Mouse (Mus musculus): ENCODE results near the gene Pde8b.
"Not testable (repeated sequence)": the region's sequence is repeated elsewhere in the genome, so short reads cannot be mapped to it uniquely, and the experiment has no call there.

Pde8b gene

DNA sequence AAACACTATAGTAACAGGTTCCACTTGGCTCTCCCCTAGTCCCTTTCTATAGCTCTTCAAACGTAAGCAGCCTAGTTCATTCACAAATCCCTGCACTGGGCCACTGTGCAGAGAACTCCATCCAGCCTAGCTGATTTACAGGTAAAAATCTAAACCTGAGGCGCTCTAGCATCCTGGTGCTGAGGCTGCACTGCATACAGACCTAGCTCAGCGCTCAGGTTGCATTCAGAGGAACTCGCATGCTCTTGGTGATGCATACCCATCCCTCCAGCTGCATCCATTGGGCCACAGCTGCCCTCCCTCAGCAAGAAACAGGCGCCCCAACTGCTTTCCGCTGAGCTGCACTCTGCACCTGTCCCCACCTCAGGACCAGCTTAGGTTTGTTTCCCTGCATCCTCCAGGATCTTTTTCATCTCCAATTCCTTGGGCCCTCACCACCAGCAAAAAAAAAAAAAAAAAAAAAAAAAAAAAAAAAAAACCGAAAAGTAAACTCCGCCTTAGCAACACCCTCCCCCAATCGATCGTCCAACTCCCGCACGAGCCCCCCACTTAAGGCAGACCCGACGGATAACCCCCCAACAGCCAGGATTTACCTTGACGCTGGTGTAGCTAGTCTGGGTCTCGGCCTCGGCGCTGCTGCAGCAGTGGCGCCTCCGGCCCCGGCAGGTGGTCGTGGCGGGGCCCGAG, 28.1 kb downstream of the Pde8b start:
- no peak for DNase-seq (ENCODE audit: low read depth, low spot score)

DNA sequence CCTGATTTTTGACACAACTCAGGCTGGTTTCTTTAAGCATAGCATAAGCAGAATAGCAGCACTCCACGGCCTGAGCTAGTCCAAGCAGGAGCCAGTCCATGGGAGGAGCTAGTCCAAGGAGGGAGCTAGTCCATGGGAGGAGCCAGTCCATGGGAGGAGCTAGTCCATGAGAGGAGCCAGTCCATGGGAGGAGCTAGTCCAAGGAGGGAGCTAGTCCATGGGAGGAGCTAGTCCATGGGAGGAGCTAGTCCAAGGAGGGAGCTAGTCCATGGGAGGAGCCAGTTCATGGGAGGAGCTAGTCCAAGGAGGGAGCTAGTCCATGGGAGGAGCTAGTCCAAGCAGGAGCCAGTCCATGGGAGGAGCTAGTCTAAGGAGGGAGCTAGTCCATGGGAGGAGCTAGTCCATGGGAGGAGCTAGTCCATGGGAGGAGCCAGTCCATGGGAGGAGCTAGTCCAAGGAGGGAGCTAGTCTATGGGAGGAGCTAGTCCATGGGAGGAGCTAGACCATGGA, 34.4 kb downstream of the Pde8b start:
- not testable (repeated sequence) for DNase-seq (ENCODE audit: low read depth, low spot score)

DNA sequence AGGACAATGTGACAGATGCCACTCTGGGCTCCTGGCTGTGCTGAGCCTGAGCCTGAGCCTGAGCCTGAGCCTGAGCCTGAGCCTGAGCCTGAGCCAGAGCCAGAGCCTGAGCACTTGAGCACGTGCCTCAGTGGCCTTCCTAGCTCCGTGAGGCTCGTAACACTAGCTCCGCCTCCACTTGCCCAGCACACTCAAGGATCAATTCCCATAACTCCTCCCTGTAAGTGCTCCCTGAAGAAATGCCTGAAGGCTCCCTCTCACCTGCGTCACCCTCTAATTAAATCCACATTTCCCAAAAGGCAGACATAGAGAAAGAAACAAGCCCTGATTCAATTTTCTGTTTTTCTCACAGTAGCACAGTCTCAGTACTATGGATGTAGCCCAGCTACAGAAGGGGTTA, 37.8 kb downstream of the Pde8b start:
- no peak for DNase-seq (ENCODE audit: low read depth, low spot score)

DNA sequence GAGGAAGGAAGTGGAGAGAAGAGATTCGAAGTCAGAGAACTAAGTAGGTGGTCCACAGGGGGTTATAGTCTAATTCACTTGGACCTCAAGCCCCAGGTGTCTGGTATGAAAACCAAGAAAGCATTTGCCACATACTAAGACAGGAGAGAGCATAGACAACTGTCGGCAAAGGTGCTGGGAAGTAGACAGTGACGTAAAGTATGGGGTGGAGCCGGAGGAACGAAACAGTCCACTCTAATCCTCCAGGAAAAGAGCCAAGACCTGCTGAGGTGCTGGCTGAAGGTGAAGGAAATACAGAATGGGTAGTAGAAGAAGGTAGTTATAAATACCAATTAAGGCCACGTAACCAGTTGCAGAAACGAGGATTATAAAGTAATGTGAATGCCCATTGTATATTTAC, 42.8 kb downstream of the Pde8b start:
- not testable (repeated sequence) for DNase-seq (ENCODE audit: low read depth, low spot score)

DNA sequence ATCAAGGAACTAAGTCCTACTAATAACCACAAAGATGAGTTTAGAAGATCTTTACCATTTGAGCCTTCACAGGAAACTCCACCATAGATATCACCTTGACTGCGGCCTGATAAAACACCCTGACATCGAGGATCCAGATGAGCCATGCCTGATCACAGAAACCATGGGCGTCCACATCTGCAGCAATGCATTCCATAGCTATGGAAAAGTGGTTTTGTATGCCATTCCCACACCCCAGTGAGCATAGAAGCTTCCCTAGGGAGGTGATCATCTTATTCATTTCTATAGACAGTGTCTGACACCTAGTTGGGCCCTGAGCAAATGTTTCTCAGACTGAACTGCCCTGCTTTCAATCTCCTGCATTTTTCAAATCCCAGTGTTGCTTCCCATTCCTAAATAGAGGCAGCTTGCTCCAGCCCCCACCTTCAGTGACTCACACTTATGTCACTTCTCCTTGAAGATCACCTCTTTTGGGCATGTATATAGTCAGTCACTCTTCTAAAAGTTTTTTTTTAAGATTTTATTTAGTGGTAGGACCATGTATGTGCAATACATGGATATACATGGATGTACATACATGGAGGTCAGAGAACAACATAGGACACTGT, 47.9 kb downstream of the Pde8b start:
- DNase-seq (ENCODE audit: low read depth, low spot score) = no peak

DNA sequence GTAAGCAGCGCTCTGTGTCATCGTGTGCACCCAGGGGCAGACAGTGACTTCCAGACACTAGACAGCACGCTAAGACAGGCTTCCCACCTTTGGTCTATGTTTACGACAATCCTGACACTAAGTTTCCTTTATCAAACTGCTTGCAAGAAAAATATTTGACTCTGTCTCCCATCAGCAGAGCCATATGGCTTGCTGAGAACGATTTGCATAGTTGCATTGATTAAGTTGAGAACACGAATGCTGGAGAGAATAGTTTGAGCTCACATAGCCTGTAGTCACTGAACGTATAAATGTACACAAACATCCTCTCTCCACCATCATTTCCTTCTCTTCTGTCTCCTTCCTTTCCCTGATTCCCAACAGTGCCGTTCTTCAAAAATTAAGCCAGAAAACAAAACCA, 49.3 kb downstream of the Pde8b start:
- no peak for DNase-seq (ENCODE audit: low read depth, low spot score)

DNA sequence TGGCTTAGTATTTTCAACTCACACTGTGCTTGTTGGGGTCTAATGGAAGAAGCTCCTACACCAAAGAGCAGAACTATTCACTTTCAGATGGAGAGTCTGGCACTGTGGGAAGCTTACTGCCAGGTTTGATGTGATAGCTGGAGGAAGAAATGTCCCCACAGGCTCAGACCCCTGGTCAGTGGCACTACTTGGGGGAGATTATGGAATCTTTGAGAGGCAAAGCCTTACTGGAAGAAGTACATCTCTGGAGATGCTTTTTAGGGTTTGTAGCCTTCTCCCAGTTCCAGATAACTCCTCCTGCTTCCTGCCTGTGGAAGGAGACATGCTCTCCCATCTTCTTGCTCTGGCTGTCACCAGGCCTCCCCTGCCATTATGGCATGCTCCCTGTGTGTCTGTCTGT, 50.1 kb downstream of the Pde8b start:
- DNase-seq (ENCODE audit: low read depth, low spot score) = no peak

DNA sequence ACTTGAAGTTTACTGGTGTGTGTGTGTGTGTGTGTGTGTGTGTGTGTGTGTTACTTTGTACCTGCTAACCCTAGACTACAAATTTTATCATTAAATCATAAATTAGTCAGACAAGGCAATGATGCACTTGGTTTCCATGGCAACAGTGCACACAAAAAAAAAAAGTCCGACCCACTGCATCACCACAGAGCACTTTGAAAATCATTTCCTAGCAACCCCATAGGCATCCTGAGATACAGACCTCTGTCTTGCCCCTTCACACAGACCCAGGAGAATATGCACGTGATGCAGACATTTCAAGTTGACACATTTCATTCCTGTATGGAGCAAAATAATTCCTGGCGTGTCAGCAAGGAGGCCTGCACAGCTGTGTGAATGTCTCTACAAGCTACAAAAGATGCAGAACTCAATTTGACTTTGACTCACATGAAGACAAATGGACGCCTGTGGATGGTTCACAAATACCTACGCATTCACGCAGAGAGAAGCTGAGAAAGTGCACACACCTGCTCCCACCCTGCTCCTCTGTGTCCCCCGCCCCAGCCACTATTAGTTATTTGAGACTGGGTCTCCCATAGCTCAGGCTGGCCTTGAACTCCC, 53.9 kb downstream of the Pde8b start:
- peak; percentile 30 for DNase-seq (ENCODE audit: low read depth, low spot score)

DNA sequence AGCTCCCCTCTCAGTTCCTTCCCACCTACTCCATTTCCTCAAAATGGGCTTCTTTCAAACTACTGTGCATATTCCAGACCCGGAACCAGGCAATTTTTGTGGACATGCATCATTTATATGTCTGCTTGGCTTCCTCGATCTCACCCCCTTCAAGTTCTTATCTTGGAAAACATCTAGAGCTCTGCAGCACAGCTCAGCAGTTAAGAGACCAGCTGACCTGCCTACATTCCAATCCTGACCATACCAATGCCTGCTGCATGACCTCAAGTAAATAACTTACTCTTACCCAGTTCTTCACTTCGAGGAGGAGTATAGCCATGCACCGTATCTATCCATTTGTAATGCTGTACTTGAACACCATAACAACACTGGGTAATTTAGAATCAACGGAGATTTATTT, 58.2 kb downstream of the Pde8b start:
- DNase-seq (ENCODE audit: low read depth, low spot score) = no peak

DNA sequence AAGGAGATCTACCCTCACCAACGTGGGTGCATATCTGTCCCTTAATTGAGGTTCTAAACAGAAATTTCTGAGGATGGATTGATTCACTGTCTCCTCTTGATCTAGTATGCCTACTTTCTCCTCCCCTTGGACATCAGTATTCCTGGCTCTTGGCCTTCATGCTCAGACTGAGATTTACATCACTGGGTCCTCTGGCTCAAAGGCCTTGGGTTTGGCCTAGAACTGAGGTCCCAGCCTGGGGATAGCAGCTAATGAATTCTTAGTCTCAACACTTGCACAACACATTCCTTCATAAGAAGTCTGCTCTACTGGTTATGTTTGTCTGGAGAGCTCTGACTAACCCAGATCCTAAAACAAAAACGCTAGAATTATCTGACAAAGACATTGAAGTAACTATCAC, 61.0 kb downstream of the Pde8b start:
- DNase-seq (ENCODE audit: low read depth, low spot score) = no peak

DNA sequence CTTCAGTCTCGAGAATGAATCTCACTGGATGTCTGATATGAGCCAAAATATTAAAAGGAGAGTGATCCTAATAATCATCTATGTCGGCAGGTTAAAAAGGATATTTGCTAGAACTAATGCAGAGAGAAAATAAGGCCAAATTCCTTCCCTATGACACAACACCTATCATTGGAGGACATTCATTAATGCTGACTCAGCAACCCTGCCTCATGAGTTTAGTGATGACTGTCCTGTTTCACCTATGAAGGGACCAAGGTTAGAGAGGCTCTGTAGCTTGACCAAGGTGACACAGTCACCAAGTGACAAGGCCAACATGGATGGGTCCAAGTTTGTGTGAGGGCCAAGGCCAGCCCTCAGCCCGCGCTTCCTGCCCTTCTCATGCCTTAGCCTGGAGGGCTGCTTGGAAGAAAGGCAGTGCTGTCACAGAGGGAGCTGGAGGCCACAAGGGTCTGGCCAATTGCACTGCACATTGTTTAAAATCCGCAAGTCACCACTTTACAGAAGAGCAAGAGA, 62.9 kb downstream of the Pde8b start:
- DNase-seq (ENCODE audit: low read depth, low spot score) = no peak

DNA sequence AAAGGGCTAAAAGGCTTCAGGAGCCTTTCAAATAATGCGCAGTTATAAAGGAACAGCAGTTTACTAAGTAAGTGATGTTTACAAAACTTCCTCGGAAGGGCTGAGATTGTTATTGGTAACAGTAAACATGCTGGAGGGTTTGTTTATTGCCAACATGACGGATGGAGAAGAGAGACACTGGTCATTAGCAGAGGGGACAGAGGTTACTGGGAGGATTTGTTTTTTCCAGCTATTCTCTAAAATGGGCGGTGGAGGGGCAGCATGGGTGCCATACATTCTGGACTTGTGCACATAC, 63.4 kb downstream of the Pde8b start:
- no peak for DNase-seq (ENCODE audit: low read depth, low spot score)

DNA sequence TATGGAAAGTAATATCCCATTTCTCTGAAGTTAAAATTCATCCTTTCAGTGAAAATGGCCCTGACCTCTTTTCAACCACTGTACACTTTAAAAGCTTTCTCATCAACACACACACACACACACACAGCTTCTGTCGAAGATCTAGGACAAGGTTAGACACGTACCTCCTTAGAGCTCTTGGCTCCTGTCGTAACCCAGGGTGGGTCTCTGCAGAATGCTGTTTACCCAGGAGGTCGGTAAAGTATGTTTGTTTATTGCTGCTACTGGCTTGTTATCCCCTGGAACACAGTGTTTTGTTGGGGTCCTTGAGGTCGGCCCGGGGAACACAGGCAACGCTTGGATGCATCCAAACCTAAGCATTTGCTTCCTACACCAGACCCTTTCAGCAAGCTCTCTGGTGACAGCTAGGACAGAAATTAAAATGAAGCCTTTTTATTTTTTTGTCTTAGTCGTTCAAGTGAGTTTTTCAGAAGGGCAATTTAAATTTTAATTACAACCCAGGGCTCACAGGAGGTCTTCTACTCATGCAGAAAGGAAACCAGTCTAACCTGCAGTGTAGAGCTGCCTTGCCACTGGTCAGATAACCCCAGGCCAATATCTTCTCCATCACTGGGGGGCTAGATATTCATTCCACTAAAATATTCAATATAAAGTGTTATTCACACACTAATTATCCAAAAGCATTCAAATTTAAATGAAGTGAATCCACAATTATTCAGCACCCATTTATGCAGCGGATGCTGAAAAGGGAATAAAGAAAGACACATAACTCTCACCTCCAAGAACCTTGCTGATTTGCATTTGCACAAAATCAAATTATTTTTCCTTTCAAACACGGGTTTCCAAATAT, 64.0 kb downstream of the Pde8b start:
- DNase-seq (ENCODE audit: low read depth, low spot score) = no peak

DNA sequence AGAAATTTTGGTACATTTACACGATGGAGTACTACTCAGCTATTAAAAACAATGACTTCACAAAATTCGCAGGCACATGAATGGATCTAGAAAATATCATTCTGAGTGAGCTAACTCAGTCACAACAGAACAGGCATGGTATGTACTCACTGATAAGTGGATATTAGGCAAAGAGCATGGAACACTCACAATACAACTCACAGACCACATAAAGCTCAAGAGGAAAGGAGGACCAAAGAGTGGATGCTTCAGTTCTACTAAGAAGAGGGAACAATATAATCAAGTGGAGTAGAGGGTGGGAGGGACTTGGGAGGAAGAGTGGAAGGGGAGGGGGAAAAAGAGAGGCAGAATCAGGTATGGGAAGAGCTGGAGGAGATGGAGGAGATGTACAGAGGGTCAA, 66.5 kb downstream of the Pde8b start:
- DNase-seq (ENCODE audit: low read depth, low spot score) = no peak

DNA sequence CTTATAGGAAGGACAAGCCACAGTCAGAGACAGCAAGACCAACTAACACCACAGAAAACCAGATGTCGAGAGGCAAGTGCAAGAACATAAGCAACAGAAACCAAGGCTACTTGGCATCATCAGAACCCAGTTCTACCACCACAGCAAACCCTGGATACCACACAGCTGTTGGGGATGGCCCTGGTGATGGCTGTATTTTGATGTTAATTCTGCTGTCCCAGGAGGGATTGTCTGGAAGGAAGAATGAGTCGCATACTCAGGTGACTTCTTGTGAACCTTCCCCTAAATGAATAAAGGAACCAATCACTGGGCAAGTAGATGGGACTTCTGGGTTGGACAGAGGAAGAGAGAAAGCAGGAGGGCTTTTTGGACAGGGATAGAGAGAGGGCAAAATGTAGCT, 69.9 kb downstream of the Pde8b start:
- DNase-seq (ENCODE audit: low read depth, low spot score) = no peak

DNA sequence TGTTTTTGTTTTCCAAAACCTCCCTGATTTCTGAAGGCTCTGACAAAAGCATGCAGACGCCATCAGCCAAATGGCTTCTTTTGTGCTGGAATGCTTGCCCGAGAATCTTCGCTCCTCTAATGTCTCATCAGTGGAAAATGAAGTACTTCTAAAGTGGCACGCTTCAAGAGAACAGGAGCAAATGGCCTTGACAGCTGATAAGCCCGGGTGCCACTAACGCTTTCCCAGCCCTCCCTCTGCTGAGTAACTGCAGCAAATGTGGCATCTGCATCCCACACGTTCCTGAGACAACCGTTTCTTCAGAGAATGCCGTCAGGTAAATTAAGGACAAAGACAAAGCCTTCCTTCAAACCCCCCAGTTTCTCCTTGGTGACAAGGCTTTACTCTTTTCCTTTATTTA, 72.8 kb downstream of the Pde8b start:
- DNase-seq (ENCODE audit: low read depth, low spot score) = no peak

DNA sequence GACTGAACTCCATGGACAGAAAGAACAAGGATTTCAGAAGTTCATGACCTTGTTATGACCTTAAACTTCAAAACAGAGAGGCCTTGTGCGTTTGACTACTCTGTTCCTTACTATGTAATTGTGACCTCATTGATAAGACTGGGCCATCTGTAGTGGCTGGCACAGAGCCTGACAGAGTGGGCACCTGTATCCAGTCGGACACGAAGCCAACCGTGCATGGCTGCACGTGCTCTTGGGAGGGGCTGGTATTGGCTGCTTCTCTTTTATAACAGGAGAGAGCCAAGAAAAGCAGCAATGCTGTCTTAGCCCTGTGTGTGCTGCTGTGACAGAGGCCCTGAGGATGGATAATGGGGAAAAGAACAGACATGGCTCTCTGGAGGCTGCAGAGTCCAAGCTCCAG, 73.7 kb downstream of the Pde8b start:
- DNase-seq (ENCODE audit: low read depth, low spot score) = no peak

DNA sequence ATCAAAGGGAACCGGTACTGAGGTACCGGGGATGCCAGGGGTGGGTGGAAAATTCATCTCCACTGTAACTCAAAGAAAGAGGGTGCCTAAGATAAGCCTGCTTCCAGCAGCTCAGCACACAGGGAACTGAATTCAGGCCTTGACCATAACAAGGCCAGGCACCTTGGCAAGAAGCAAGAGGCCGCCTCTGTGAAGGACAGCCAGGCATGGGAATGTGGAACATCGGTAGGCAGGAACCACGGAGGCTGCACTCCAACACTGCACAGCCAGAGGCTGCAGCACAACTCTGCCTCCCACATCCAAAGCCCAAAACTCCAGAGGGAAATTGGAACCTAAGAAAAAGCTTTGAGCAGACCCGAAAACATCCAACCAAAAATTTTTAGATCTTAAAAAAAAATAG, 75.9 kb downstream of the Pde8b start:
- no peak for DNase-seq (ENCODE audit: low read depth, low spot score)

DNA sequence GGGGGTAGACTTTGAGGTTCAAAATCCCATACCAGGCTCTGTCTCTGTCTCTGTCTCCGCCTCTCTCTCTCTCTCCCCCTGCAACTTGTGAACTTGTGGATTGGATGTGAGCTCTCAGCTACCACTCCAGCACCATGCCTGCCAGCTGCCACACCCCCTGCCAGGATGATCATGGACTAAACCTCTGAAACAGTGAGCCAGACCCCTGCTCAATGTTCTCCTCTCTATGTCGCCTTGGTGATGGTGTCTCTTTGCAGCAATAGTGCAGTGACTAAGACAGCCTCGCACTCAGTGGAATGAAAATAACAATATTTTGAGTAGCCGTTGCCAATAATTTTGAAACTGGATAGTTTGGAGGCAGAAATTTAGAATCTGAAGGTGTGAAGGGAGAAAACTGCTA, 77.8 kb downstream of the Pde8b start:
- no peak for DNase-seq (ENCODE audit: low read depth, low spot score)

DNA sequence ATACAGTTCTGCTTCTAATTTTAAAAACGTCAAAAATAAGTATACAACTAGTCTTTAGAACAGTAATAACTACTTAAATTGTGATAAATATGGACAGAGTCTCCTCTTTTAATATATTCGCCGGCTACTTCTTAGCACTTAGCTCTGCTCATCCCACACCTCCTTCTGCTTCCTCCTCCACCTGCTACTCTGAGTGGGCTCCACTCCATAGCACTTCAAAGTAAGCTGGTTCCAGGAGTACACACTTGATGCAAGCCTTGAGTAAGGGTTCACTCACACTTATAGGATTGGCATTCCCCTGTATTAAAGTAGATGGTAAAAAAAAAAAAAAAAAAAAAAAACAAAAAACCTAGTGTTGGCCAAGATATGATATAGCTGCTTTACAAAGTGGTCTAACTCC, 89.9 kb downstream of the Pde8b start:
- no peak for DNase-seq (ENCODE audit: low read depth, low spot score)

DNA sequence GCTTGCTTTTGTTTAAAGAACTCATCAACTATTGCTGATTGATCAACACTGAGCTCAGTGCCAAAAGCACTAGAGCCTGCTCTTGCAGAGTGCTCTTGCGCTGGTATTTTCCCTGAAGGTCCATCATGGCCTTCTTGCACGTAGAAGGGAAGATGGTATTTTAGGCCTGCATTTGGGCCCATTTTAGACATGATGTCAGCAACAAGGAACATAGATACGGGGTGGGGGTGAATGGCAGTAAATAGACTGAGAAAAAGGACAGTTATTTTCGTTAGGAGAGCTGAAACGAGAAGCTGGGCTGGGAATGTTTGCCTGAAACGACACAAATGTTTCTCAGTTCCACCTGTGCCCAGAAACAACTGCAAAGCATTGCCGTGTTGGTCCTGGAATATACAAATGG, 91.2 kb downstream of the Pde8b start:
- DNase-seq (ENCODE audit: low read depth, low spot score) = no peak

DNA sequence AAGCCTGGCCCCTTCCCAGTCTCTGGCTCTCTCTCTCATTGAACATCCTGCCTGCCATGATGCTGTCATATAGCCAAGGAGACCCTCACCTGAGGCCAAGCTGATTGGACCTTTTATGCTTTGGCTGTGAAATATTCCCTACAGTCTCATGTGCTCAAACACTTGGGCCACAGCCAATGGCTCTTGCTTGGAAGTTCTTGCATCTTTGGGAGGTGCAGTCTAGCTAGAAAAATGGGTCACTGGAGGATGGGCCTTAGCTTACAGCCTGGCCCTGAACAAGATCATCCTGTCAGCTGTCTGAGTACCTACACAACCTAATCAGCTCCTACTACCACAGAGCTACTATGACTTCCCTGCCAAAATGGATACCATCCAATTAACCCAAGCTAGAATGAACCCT, 105.4 kb downstream of the Pde8b start:
- no peak for DNase-seq (ENCODE audit: low read depth, low spot score)
